Mouse (Mus musculus): ENCODE measurements at regions not wholly inside any gene's neighbourhood (a gene's known extent, or its start where the extent isn't known, plus 50 kb on each side); places are given as distances from the start of the nearest gene placed in this dataset.

GRCm38 (mm10) chr6:112152535-112153364, 120.8 kb upstream of the Lmcd1 start:
- ATAC-seq = no peak

DNA sequence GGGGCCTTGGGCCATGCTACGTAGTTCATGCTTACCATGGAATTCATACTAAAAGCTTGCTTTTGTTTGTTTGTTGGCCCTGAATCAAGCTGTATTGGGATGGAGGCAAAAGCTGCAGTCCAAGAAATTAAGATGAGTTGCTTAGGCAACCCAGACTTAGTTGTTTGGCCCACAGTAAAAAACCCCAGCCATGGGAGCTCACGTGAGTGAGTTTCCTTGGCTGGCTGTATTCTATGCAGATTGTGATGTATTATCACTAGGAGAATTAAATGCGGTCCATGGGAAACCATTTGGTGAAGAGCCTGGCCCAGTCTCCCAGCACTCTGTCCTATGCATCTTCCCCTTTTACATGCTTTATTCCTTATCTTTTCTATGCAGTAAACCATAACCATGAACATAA, 106.1 kb upstream of the Lmcd1 start:
- ATAC-seq = no peak

GRCm38 (mm10) chr6:112176344-112176743, 97.2 kb upstream of the Lmcd1 start:
- no peak for ATAC-seq

GRCm38 (mm10) chr6:112187636-112188035, 85.9 kb upstream of the Lmcd1 start:
- no peak for ATAC-seq

DNA sequence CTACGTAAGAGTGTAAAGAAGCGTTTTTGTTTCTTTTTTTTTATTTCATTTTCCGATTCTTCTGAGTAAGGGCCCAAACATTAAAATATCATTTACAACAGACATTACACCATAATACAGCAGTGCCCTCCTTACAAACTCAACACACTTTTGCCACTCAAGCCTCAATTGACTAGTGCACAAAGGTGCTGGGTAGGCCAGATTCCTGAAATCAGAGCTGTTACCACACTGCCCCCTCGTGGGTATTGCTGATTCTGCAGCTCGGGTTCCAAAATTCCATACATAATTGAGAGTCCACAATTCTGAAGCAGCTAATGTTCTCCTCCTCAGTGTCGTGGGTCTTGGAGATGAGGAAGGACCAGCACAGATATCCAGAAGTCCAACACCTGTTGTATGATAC, 82.5 kb upstream of the Lmcd1 start:
- no peak for ATAC-seq

- peak; percentile 72 for ATAC-seq
Measured at GRCm38 (mm10) chr6:112197445-112197844, 76.1 kb upstream of the Lmcd1 start.

- no peak for ATAC-seq
Measured at GRCm38 (mm10) chr6:112199241-112199640, 74.3 kb upstream of the Lmcd1 start.

GRCm38 (mm10) chr6:112202120-112202519, 71.4 kb upstream of the Lmcd1 start:
- ATAC-seq = no peak

- no peak for ATAC-seq
Measured at GRCm38 (mm10) chr6:112203321-112203720, 70.2 kb upstream of the Lmcd1 start.

DNA sequence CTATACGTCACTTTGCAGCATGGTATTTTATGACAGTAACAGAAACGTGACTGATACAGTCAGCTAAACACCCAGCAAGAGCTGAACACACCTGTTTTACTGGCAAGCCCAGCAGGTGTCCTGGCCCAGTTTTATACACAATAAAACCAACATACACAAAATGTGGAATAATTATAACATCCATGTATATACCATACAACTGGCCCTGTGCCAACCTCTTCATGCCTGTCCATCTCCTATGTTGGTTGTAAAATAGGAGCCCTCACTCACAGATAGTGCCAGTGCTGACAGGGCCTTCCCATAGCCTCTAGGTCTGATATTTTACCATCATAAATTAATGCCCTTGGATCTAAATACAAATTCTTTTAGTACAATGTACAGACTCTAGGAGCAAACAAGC, 68.6 kb upstream of the Lmcd1 start:
- ATAC-seq = no peak

GRCm38 (mm10) chr6:112205420-112205995, 68.0 kb upstream of the Lmcd1 start:
- no peak for ATAC-seq

GRCm38 (mm10) chr6:112207229-112207628, 66.3 kb upstream of the Lmcd1 start:
- ATAC-seq = peak; percentile 68

- ATAC-seq = no peak
Measured at GRCm38 (mm10) chr6:112210238-112210950, 63.2 kb upstream of the Lmcd1 start.

DNA sequence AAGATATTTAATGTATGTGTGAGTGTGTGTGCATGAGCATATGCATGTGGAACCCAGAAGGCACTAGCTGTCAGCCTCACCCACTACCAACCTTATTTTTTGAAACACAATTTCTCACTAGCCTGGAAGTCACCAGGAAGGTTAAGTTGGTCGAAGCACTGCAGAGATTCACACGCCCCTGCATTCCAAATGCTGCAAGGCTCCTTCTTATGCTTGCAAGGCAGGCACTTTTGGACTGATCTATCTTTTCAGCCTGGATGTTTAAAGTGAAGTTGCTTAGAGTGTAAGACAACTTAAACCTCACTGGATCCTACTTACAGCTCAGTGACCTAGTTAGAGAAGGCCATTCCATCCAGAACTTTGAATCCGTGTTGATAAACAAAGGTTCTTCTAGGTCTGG, 56.7 kb upstream of the Lmcd1 start:
- no peak for ATAC-seq

GRCm38 (mm10) chr6:112218248-112218647, 55.3 kb upstream of the Lmcd1 start:
- ATAC-seq = no peak

- ATAC-seq = no peak
Measured at GRCm38 (mm10) chr6:112219641-112220040, 53.9 kb upstream of the Lmcd1 start.

DNA sequence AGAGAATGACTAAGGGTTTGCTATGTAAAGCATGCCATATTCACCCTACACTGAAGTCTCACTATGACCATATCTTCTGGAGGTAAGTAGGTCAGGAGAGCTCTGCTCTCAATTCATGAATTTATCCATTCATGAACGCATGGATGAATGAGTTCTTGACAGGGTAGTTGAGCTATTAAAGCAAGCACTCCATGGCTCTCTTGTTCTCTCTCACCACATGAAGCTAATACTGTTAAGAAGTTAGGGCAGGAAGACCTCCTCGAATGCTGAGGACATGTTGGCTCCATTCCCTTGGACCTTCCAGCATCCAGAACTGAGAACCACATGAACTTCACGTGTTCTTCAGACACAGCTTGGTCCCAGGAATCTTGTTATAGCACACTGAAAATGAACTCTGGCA, 53.4 kb upstream of the Lmcd1 start:
- no peak for ATAC-seq

DNA sequence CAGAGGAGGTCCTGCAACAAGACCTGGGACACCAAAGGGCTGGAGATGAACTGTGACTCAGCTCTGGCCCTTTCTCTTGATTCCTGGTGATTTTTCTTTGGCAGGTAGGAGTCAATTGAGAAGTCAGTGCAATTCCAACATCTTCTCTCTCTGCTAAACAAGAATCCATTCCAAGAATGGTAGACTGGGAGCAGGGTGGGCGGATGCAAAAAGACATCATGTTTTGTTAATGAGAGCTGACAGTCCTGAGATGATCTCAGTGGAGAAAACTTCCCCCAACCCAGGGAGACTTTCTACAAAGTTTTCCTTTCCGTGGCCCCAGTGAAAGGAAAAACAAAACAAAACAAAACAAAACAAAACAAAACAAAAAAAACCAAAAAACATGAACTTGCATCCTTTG, 52.2 kb upstream of the Lmcd1 start:
- ATAC-seq = no peak

DNA sequence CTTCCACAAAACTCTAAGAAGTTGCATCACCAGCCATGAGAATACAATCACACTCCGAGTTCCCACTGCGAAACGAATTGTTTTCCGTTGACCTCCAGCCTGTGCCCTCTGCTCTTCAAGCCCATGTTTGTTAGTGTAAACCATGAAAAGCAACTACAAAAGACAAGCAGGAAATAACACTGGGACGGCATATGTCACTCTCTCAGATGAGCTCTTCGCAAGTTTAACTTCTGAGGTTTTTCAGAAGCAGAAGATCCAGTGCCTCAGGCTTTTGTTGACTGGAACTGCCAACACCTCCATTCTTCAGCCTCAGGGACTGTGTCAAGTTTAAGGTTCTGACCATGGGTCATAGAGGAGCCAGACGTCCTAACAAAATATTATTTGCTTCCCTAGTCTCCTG, 50.2 kb upstream of the Lmcd1 start:
- ATAC-seq = no peak

Data from activated CD4-positive, CD25-positive, alpha-beta regulatory T cell, adult 4 months (primary cell).